ENCODE assay signal across 20 mouse cellular contexts in genomic region chr16:58700816-58701424, GRCm38 (mm10). TPM values are rescaled to one million over a fixed set of nuclear protein-coding genes. Genes with fewer than 3 reads are reported as not detected.
"Had no signal": no experiment of that assay in that cellular context is flagged by ENCODE, and none has a peak within 500 bp of the region (broad histone marks: within the 10 kb centered on the region; RNA-seq: fewer than 3 reads in every experiment).

No protein-coding gene starts in this region.

- H3K27me3 ChIP-seq: neural tube, embryonic 13.5 days; neural tube, embryonic 15.5 days; stomach, embryonic 15.5 days had no signal

- DNase-seq: retina, postnatal 1 day; right cerebral cortex, adult 18-20 months; right cerebral cortex, postnatal 14 days; right cerebral cortex, postnatal 25 days; right cerebral cortex, postnatal 4 days; spleen, adult 18-20 months; thymus, adult 18-20 months; thymus, adult 2 months; thymus, postnatal 14 days; thymus, postnatal 25 days; thymus, postnatal 36 days; thymus, postnatal 4 days had no signal

- H3K9me3 ChIP-seq: neural tube, embryonic 13.5 days; neural tube, embryonic 15.5 days; stomach, embryonic 15.5 days had no signal

- H3K4me3 ChIP-seq: neural tube, embryonic 13.5 days; neural tube, embryonic 15.5 days; stomach, embryonic 15.5 days had no signal

- H3K36me3 ChIP-seq: neural tube, embryonic 13.5 days; neural tube, embryonic 15.5 days; stomach, embryonic 15.5 days had no signal

- H3K4me1 ChIP-seq: neural tube, embryonic 15.5 days; stomach, embryonic 15.5 days had no signal

- H3K27ac ChIP-seq: neural tube, embryonic 13.5 days; neural tube, embryonic 15.5 days; stomach, embryonic 15.5 days; stomach, postnatal 0 days had no signal

- H3K9ac ChIP-seq: neural tube, embryonic 13.5 days; neural tube, embryonic 15.5 days; stomach, embryonic 15.5 days had no signal

- H3K4me2 ChIP-seq: neural tube, embryonic 13.5 days; neural tube, embryonic 15.5 days; stomach, embryonic 15.5 days had no signal

RNA-seq across cellular contexts. Expression of gene Gpr15, which starts 17.9 kb away (rescaled TPM):
- polyA plus RNA-seq: neural tube, embryonic 13.5 days; neural tube, embryonic 14.5 days; neural tube, embryonic 15.5 days; small intestine, adult 2 months; stomach, embryonic 14.5 days; stomach, embryonic 16.5 days; stomach, postnatal 0 days had no signal
